Mouse (Mus musculus) stomach, embryonic 16.5 days (tissue): ENCODE results near the gene Plod2. TPM values are rescaled to one million over a fixed set of nuclear protein-coding genes. Genes with fewer than 3 reads are reported as not detected.

Source experiments
- ATAC-seq: fragments of 200-750 bp; cut with Nextera tagmentation; 2 replicates; pipeline ENCODE4 v1.8.0; 2017; ENCODE audit warnings: moderate number of reproducible peaks, moderate TSS enrichment; ENCODE audit not compliant: insufficient read depth, low FRiP score
- H3K27ac ChIP-seq: fragments of 300-500 bp; sonication (generic); 2 replicates; pipeline ENCODE4 v1.5.1; 2014; ENCODE audit warnings: low read length
- H3K27me3 ChIP-seq: fragments of 300-500 bp; sonication (generic); 2 replicates; pipeline ENCODE4 v1.6.1; 2014; ENCODE audit warnings: low read length, control low read depth, mixed read lengths; ENCODE audit not compliant: control insufficient read depth, insufficient read depth
- H3K36me3 ChIP-seq: fragments of 300-500 bp; sonication (generic); 2 replicates; pipeline ENCODE4 v1.6.1; 2014; ENCODE audit warnings: low read length; ENCODE audit not compliant: control insufficient read depth, insufficient read depth
- H3K4me1 ChIP-seq: fragments of 300-500 bp; sonication (generic); 2 replicates; pipeline ENCODE4 v1.6.1; 2014; ENCODE audit warnings: low read length, control low read depth, mixed read lengths; ENCODE audit not compliant: control insufficient read depth, insufficient read depth
- H3K4me2 ChIP-seq: fragments of 300-500 bp; sonication (generic); 2 replicates; pipeline ENCODE4 v1.6.1; 2014; ENCODE audit warnings: low read depth, low read length, mixed read lengths
- H3K4me3 ChIP-seq: fragments of 300-500 bp; sonication (generic); replicated peaks from 2 replicates; pipeline ENCODE4 v1.5.1; 2014; ENCODE audit warnings: mild to moderate bottlenecking, low read length
- H3K9ac ChIP-seq: fragments of 300-500 bp; sonication (generic); 2 replicates; pipeline ENCODE4 v1.6.1; 2014; ENCODE audit warnings: low read length
- H3K9me3 ChIP-seq: fragments of 300-500 bp; sonication (generic); replicated peaks from 2 replicates; pipeline ENCODE4 v1.6.1; 2016; ENCODE audit warnings: low read length, control low read depth; ENCODE audit not compliant: control insufficient read depth
- WGBS: fragments of 180-500 bp; shearing (Covaris S2); extraction: QIAGEN DNeasy Blood & Tissue Kit; methylation state at CpG from one replicate; pipeline ENCODE4 v1.1.7; 2014; 5-methylcytosine and 5-hydroxymethylcytosine counted together
- polyA plus RNA-seq: library from polyadenylated mRNA; unstranded; fragments of >200 nt; fragmentation: Nextera tagmentation; extraction: Ambion mirVana; gene quantifications from 2 replicates; pipeline ENCODE4 v1.2.1, GENCODE M21; 2015

The Plod2 gene
- polyA plus RNA-seq, 1 experiment from 2014 or later, result 43.2 TPM

DNA sequence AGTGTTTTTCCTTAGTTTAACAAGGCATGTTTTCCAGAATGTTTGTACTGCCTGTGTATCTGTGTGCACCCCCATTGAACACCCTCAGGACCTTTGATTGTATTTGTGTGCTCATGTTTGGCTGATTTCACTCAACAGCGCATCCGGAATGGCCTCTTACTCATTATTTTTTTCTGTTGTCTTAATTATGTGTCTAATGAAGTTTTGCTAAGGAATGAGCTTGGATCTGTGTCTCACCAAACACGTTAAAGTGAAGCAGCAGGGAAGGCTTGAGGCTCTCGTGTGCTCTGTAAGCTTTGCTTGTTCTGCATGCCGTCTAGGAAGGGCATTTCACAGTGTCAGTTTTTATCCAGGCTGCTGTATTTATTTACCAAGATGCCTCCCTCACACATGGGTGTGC, 59.5 kb downstream of the Plod2 start:
- H3K36me3 ChIP-seq, result no peaks in the 10 kb centered on the region
- H3K9me3 ChIP-seq, result no peaks in the 10 kb centered on the region
- no peak overlapping the region for H3K4me3 ChIP-seq
- H3K9ac ChIP-seq, result no peak overlapping the region
- H3K4me1 ChIP-seq, result no peaks in the 10 kb centered on the region; the same call in 1 of the 2 replicates
- no peak for ATAC-seq
- WGBS, result 82% methylated on average over 5 of the region's 5 CpGs
- H3K4me2 ChIP-seq, result no peak overlapping the region
- H3K27me3 ChIP-seq, result no peaks in the 10 kb centered on the region
- no peak overlapping the region for H3K27ac ChIP-seq

DNA sequence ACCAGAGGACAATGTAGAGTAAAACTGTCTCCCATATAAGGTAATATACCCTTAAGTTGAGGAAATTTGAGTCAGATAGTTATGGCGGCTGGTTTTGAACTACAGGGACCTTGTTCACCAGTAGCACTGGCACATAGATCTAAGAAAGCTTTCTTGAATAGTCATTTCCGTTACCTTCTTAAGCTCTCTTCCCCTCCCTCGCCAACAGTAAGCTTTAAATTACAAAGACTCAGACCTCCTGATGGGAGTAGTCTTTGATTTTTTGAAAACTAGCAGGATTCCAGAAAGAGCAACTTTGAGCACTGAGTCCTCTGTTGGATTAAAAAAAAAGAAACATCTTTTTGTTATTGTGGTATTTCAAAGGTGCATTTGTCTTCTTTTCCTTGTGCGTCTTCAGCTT, 61.5 kb downstream of the Plod2 start:
- H3K27ac ChIP-seq, result no peak overlapping the region
- no peak for ATAC-seq
- WGBS, result 96% methylated on average over 4 of the region's 4 CpGs
- H3K27me3 ChIP-seq, result no peaks in the 10 kb centered on the region
- no peaks in the 10 kb centered on the region for H3K9me3 ChIP-seq
- H3K36me3 ChIP-seq, result no peaks in the 10 kb centered on the region
- no peaks in the 10 kb centered on the region for H3K4me1 ChIP-seq
- no peak overlapping the region for H3K4me2 ChIP-seq
- no peak overlapping the region for H3K4me3 ChIP-seq
- H3K9ac ChIP-seq, result no peak overlapping the region

DNA sequence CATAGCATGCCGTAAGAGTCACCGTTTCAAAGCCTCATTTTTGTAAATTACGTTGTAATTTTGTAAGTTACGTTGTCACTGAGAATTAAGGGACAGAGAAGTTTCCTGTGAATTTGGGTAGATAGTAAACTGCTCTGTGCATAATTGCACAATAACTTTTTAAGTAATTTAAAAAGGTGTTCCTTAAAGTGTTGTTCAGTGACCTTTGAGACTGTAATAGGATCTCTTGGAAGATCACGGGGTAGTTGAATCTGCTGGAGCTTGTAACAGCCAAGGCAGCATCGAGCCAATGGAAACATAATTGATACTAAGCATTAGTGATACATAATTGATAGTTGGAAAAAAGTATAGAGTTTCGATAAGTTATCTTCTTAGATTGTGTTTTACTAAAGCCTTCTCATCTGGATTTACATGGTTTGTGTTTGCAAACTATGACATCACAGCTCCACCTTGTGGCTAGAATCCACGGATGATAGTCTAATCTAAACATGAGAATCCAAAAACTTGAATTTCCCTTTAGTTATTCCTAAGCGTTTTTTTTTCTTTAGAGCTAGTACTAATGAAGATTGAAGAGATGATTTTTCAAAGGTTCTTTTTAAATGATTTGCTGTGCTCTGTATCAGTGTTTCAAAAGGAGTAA, 68.7 kb downstream of the Plod2 start:
- 53% methylated on average over 9 of the region's 9 CpGs for WGBS
- no peak for ATAC-seq
- Histone ChIP-seq H3K27me3 (no peaks in the 10 kb centered on the region), H3K27ac (no peak overlapping the region), H3K9me3 (no peaks in the 10 kb centered on the region), H3K9ac (no peak overlapping the region), H3K36me3 (no peaks in the 10 kb centered on the region), H3K4me3 (no peak overlapping the region), H3K4me1 (peaks cover 4% of the 10 kb centered on the region; the same call in 1 of the 2 replicates), H3K4me2 (no peak overlapping the region)

GRCm38 (mm10) chr9:92612641-92613040, 70.6 kb downstream of the Plod2 start:
- H3K9me3 ChIP-seq, result no peaks in the 10 kb centered on the region
- H3K27me3 ChIP-seq, result no peaks in the 10 kb centered on the region
- H3K4me3 ChIP-seq, result no peak overlapping the region
- no peak overlapping the region; the same call in 1 of the 2 replicates for H3K27ac ChIP-seq
- H3K36me3 ChIP-seq, result no peaks in the 10 kb centered on the region
- 87% methylated on average over 15 of the region's 15 CpGs for WGBS
- ATAC-seq, result no peak; the same call in 1 of the 2 replicates
- H3K9ac ChIP-seq, result no peak overlapping the region
- no peak overlapping the region for H3K4me2 ChIP-seq
- peaks cover 5% of the 10 kb centered on the region; the same call in 1 of the 2 replicates for H3K4me1 ChIP-seq

DNA sequence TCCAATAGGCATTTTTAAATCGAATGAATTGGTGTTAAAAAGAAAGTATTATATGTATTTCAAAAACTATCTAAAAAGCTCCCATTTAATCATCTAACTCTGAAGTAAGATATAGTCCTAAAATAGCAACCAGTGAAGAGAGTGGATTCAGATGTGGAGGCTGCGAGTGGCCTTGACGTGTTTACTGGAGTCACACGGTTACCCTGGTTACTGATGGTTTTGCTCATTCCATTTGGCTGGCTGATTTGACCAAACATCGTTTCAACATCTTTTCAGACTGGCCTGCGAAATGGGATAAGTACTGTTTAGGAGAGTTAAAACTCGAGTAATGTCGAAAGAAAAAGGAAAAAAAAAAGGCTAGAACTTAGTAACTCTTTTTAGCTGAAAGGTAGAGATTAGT, 71.2 kb downstream of the Plod2 start:
- ATAC-seq, result no peak

GRCm38 (mm10) chr9:92616418-92616817, 74.4 kb downstream of the Plod2 start:
- Histone ChIP-seq H3K27me3 (no peaks in the 10 kb centered on the region), H3K4me3 (no peak overlapping the region), H3K9me3 (no peaks in the 10 kb centered on the region), H3K36me3 (no peaks in the 10 kb centered on the region), H3K9ac (no peak overlapping the region), H3K4me2 (no peak overlapping the region), H3K4me1 (peaks cover 6% of the 10 kb centered on the region; the same call in 1 of the 2 replicates), H3K27ac (no peak overlapping the region)
- 91% methylated on average over 2 of the region's 2 CpGs for WGBS
- no peak for ATAC-seq

More for the DNA sequence above, 71.2 kb downstream of the Plod2 start:
- WGBS, result 49% methylated on average over 8 of the region's 8 CpGs
- H3K9me3 ChIP-seq, result no peaks in the 10 kb centered on the region
- peaks cover 6% of the 10 kb centered on the region; the same call in 1 of the 2 replicates for H3K4me1 ChIP-seq
- no peaks in the 10 kb centered on the region for H3K27me3 ChIP-seq
- H3K9ac ChIP-seq, result no peak overlapping the region
- H3K4me2 ChIP-seq, result no peak overlapping the region
- H3K27ac ChIP-seq, result no peak overlapping the region
- H3K36me3 ChIP-seq, result no peaks in the 10 kb centered on the region
- no peak overlapping the region for H3K4me3 ChIP-seq

DNA sequence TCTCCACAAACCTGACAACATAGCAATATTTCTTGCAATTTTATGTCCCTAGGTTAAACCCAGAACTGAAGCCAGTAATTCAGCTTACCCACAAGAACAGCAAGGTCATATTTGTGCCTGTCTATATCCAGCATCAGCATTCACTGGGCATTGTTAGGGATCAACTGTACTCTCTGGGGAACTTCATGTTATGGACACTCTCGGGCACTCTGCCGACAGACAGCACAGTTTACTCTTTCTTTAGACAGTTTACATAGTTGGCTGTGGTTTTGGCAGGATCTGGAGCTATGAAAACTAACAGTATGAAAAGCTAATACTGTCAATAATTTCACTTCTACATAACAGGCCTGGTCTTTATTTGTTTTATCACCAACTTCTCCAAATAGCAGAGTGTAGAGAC, 75.4 kb downstream of the Plod2 start:
- H3K4me1 ChIP-seq, result peaks cover 6% of the 10 kb centered on the region; the same call in 1 of the 2 replicates
- H3K36me3 ChIP-seq, result no peaks in the 10 kb centered on the region
- H3K4me2 ChIP-seq, result no peak overlapping the region
- H3K9me3 ChIP-seq, result no peaks in the 10 kb centered on the region
- peak; percentile 82; the same call in 1 of the 2 replicates for ATAC-seq
- H3K9ac ChIP-seq, result no peak overlapping the region
- H3K27ac ChIP-seq, result peak overlapping the region; percentile 61
- 29% methylated on average over 2 of the region's 2 CpGs for WGBS
- H3K4me3 ChIP-seq, result no peak overlapping the region
- no peaks in the 10 kb centered on the region for H3K27me3 ChIP-seq

GRCm38 (mm10) chr9:92620088-92620487, 78.1 kb downstream of the Plod2 start:
- Histone ChIP-seq H3K9ac (no peak overlapping the region), H3K9me3 (no peaks in the 10 kb centered on the region), H3K27me3 (no peaks in the 10 kb centered on the region), H3K4me3 (no peak overlapping the region), H3K36me3 (no peaks in the 10 kb centered on the region), H3K27ac (no peak overlapping the region), H3K4me2 (no peak overlapping the region), H3K4me1 (0 out of 2 replicates have a peak, but pooled peaks cover 2% of the 10 kb centered on the region)
- WGBS, result 53% methylated on average over 1 of the region's 1 CpGs
- ATAC-seq, result no peak

- Histone ChIP-seq H3K4me2 (no peak overlapping the region), H3K9me3 (no peaks in the 10 kb centered on the region), H3K4me1 (0 out of 2 replicates have a peak, but pooled peaks cover 2% of the 10 kb centered on the region), H3K9ac (no peak overlapping the region), H3K36me3 (no peaks in the 10 kb centered on the region), H3K27ac (no peak overlapping the region), H3K27me3 (no peaks in the 10 kb centered on the region), H3K4me3 (no peak overlapping the region)
- no peak for ATAC-seq
- 60% methylated on average over 3 of the region's 3 CpGs for WGBS
These were observed 79.2 kb downstream of the Plod2 start for GRCm38 (mm10) chr9:92621246-92621645.
